Mouse (Mus musculus): ENCODE measurements around the gene Tmco1. TPM values are rescaled to one million over a fixed set of nuclear protein-coding genes. Genes with fewer than 3 reads are reported as not detected.
"Not testable (repeated sequence)": the region's sequence is repeated elsewhere in the genome, so short reads cannot be mapped to it uniquely, and the experiment has no call there.

The Tmco1 gene
- total RNA-seq, 1 experiment from 2014 or later = 39.8 TPM

DNA sequence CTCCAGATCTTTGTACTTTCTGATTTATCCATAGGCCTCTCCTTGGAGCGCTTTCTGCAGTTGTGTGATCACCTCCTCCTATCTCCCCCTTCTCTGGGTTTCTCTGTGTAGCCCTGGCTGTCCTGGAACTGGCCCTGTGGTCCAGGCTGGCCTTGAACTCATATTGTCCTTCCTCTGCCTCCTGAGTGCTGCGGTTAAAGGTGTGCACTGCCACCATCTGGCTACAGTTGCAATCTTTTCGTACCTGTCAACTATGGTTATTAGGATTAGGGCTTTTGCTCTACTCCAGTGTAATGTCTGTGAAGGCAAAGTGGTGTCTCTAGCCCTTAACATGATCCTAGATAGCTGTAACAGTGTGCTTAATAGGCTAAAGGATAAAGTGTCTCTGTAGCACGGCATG lies 5.0 kb downstream of the Tmco1 start:
- no peak for ATAC-seq (ENCODE audit: extremely low read depth, insufficient number of reproducible peaks, low FRiP score, poor library complexity, severe bottlenecking)

DNA sequence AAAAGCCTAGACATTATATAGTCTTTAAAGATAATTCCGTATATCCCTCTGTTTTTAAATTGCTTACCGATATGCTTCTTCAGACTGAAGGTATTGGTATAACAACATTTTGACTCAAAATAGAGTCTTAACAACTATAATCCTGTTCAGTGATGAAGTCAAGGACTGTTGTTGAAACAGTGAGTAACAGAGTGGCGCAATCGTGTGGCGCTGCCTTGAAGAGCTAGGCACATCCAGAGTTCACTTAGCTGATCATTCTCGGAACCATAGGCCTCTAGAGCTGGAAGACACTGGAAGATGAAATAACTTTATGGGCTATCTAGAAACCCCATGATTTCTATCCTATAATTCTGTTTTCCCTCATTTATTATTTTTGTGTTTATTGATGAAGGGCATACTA lies 13.5 kb downstream of the Tmco1 start:
- no peak for ATAC-seq (ENCODE audit: extremely low read depth, insufficient number of reproducible peaks, low FRiP score, poor library complexity, severe bottlenecking)

DNA sequence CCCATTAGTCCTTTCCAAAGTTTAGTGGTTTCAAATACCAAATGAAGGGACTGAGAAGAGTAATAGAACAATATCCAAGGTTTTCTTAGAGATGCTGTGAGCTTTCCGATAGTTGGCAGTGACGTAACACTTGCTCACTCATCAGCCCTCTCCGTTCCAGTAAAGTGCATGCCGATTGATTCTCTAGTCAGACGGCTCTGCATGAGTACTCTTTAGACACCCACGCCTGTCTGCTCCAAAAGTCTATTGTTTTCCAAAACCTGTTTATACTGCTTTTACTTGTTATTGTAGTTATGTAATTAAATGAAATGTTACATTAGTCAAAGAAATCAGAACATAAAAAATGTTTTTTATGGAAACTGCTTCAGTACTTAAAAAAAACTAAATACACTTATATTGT lies 20.6 kb downstream of the Tmco1 start:
- no peak for ATAC-seq (ENCODE audit: extremely low read depth, insufficient number of reproducible peaks, low FRiP score, poor library complexity, severe bottlenecking)

DNA sequence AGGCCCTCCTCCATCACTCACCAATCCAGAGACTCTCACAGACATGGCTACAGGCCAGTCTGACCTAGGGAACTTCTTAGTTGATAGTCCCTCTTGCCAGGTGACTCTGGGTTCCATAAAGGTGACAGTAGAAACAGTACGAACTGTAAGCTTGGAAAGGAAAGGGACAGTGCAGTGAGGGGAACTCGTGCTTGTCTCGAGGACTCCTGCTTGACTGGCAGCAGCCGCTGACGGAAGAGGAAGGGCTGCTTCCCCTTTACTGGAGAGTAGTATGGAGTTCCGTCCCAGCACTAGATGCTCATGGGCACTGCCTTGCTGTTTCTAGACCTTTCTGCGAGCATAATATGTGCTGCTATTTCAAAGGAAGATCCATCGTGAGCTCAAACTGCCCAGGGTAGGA lies 22.9 kb downstream of the Tmco1 start:
- peak; percentile 64 for ATAC-seq (ENCODE audit: extremely low read depth, insufficient number of reproducible peaks, low FRiP score, poor library complexity, severe bottlenecking)

DNA sequence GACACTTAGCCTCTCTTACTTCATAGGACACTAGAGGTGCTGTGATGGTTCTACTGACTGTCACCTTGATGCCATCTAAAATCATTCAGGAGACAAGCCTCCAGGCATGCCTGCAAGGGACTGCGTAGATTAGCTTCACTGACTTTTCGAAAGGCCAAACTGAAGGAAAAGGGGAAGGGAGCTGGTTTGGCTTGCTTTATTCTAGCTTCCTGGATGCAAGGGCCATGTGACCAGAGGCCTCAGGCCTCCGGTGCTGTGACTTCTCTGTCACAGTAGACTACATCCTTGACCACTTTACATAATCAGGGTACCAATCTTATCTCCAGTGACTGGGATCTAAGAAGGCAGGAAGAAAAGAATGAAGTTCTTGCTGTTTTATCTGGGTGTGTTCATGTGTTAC lies 28.2 kb downstream of the Tmco1 start:
- no peak for ATAC-seq (ENCODE audit: extremely low read depth, insufficient number of reproducible peaks, low FRiP score, poor library complexity, severe bottlenecking)

DNA sequence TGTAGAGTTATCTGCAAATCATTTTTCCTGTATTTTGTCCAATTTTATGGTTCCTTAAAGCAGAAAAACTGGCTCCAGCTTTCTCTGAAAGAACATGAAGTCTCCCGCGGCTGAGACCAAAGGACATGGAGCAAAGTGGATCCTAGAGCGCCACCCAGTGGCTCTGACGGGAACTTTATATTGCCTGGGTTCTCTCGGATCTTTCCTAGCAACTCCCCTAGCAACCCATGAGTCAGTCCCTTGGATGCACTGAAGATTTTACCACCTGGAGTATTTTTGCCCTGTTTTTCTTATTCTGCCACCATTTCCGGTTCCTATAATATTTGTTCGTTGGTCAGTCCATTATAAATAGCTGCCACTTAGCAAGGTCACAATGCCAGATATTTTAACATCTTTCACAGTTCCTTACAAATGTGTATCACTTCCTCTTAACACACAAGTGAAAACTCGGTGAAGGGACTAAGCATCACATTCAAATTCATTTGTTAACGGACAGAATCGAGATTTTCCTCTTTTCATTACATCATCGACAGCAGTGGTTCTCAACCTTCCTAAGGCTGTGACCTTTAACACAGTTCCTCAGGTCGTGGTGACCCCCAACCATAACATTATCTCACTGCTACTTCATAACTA lies 29.4 kb downstream of the Tmco1 start:
- peak; percentile 82 for ATAC-seq (ENCODE audit: extremely low read depth, insufficient number of reproducible peaks, low FRiP score, poor library complexity, severe bottlenecking)

DNA sequence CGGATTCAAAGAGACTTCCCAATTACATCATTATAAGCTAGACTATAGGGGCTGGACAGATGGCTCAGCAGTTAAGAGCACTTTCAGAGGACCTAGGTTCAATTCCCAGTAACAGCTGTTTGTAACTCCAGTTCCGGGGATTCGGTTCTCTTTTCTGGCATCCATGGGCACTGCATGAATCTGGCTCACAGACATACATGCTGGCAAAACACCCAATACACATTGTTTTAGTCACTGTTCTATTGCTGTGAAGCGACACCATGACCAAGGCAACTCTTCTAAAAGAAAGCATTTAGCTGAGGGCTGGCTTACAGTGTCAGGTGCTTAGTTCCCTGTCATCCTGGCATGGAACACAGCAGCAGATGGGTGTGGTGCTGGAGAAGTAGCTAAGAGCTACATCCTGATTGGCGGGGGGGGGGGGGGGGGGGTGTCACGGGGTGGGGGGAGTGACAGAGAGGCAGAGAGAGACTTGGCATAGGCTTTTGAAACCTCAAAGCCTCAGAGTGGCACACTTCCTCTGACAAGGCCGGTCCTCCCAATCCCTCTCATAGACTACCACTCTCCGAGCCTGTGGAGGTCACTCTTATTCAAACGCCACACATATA lies 31.1 kb downstream of the Tmco1 start:
- ATAC-seq (ENCODE audit: extremely low read depth, insufficient number of reproducible peaks, low FRiP score, poor library complexity, severe bottlenecking) = peak; percentile 26; the same call in 1 of the 2 replicates

DNA sequence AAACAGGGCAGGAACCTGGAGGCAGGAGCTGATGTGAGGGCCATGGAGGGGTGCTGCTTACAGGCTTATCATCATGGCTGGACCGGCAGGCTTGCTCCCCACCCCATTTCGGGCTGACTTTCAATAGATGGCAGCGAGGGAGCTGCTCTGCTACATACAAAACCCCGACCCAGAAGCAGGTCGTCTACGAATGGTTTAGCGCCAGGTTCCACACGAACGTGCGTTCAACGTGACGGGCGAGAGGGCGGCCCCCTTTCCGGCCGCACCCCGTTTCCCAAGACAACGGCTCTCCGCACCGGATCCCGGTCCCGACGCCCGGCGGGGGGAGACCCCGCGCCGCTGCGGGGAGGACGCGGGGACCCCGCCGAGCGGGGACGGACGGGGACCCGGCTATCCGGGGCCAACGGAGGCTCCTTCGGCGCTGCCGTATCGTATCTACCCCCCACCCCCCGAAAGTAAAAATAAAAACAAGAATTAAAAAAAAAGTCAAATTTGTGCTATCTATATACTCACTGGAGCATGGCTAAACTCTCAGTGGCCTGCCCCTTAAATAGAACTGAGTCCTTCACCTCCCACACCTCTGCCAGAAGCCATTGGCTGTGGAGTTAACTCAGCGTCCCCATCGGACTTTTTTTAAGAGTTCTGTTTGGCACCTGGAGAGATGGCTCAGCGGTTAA lies 32.1 kb downstream of the Tmco1 start:
- ATAC-seq (ENCODE audit: extremely low read depth, insufficient number of reproducible peaks, low FRiP score, poor library complexity, severe bottlenecking) = peak; percentile 23; the same call in 1 of the 2 replicates

DNA sequence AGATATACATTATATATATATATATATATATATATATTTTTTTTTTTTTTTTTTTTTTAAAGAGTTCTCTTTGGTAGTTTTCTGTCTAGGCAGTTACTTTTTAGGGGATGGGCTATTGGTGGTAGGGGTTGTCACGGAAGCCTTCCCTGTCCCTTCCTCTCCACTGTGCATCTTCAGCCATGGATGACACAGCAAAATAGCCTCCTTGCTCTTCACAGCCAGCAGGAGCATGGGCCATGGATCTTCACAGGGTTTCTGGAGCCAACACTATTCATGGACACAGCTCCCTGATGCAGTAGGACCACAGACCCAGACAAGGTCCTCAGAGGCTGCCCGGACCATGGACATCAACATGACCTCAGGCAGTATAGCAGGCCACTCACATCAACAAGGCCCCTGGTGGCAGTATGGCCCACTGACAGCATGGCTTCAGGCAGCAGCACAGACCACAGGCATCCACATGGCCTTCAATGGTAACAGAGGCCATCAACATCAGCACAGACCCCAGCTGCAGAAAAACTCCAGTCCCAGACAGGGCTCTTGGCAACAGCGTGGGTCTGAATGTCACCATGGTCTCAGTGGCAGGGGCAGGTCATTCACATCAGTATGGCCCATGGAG lies 32.8 kb downstream of the Tmco1 start:
- no peak for ATAC-seq (ENCODE audit: extremely low read depth, insufficient number of reproducible peaks, low FRiP score, poor library complexity, severe bottlenecking)

DNA sequence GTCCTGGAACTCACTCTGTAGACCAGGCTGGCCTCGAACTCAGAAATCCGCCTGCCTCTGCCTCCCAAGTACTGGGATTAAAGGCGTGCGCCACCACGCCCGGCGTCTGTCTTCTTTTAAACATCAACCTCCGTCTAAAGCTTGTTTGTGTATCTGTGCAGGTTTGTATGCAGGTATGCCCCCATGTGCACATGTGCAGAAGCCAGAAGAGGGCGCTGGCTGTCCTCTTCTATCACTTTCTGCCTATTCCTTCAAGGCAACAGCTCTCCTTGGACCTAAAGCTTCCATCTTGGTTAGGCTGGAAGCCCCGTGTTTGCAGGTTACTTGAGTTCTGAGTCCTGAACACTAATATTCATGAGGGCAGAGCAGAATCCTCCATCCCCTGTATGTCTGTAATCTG lies 34.7 kb downstream of the Tmco1 start:
- ATAC-seq (ENCODE audit: extremely low read depth, insufficient number of reproducible peaks, low FRiP score, poor library complexity, severe bottlenecking) = no peak

DNA sequence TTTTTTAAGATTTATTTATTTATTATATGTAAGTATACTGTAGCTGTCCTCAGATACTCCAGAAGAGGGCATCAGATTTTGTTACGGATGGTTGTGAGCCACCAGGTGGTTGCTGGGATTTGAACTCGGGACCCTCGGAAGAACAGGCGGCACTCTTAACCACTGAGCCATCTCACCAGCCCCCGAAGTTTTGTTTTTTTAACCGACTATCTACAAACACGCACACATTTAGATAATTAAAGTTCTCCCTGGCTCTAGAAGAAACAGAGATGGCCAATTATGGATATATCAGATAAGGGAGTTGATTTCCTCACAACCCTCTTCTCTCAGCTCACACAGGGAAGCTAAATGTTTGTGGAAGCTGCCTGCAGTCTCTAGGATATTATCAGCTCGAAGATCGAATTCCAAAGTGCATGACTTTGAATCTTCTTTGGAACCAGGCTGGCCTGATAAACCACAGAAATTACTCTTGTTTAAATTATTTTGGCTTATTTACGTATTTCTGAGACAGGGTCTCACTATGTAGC lies 37.9 kb downstream of the Tmco1 start:
- not testable (repeated sequence) for ATAC-seq (ENCODE audit: extremely low read depth, insufficient number of reproducible peaks, low FRiP score, poor library complexity, severe bottlenecking)

DNA sequence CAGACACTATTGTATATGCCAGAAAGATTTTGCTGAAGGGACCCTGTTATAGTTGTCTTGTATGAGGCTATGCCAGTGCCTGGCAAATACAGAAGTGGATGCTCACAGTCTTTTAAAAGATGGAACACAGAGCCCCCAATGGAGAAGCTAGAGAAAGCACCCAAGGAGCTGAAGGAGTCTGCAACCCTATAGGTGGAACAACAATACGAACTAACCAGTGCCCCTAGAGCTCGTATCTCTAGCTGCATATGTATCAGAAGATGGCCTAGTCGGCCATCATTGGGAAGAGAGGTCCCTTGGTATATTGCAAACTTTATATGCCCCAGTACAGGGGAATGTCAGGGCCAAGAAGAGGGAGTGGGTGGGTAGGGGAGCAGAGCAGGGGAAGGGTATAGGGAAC lies 41.0 kb downstream of the Tmco1 start:
- ATAC-seq (ENCODE audit: extremely low read depth, insufficient number of reproducible peaks, low FRiP score, poor library complexity, severe bottlenecking) = not testable (repeated sequence)

DNA sequence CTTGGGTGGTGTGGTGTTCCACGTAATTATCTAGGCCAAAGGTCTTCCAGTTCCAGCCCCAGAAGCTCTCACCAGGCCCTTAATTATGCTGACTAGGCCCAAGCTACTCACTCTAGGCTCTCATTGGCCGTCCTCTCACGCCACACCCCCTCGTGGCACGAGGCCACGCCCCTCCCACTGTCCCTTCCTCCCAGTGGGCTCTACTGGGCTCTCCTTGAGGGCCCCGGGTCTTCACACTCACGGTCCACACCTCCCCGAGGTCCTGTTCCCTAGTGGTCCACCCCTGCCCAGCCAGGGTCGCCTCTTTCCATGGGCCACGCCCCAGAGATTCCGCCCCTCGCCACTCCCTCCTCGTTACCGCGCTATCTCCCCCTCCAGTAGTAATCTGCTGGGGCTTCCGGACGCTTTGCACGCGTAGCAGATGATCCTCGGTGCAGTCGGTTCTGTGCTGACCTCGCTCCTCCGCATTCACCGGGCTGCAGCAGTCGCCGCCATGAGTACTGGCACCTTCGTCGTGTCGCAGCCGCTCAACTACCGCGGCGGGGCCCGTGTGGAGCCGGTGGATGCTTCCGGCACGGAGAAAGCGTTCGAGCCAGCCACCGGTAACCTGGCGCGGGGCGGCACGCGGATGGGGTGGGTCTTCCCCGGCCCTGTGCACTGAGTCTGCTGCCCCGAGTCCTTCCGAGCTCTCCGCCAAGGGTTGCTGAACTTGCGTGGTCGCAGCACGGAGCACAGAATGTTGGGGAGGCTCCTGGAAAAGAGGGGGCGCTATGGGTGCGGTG lies 41.8 kb downstream of the Tmco1 start, which contains the start of gene Aldh9a1:
Gene Aldh9a1, plus strand, starts transcription at position 177 of the 782 bp plus-strand sequence.
- peak; percentile 96 for ATAC-seq (ENCODE audit: extremely low read depth, insufficient number of reproducible peaks, low FRiP score, poor library complexity, severe bottlenecking)

DNA sequence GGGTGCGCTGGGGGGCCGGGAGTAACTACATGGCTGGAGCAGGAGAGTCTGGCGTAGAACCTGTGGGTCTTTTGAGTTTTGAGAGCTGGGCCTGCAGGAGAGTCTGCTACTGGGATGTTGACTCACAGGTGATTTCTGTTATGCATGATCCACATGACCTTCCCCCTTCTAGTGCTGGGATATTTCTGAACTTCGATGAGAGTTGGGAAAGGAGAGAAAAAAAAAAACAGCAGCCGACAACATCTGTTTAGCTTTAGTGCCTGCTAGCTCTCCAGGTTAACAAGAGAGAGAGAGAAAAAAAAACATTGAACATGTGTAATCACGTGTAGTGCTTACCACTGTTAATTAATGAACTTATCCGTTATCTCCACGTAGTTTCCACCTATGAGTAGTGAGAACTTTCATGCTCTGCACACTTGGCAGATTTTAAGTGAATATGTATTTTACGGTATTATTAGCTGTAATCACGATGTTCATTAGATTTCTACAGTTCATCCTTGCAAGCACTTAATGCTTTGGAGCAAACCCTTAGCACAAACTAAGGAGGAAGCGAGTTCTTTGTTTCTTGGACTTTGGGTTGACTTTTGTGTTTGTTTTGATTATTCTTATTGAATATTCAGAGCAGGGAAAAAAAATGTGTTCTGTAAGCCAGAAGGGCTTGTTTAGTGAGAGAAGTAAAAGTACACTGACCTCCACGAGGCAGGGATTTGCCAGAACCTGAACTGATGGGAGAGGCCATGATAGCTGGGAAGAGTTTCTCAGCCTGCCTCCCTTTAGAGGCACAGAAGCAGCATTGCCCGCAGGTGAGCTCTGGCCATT lies 42.6 kb downstream of the Tmco1 start:
- no peak for ATAC-seq (ENCODE audit: extremely low read depth, insufficient number of reproducible peaks, low FRiP score, poor library complexity, severe bottlenecking)

DNA sequence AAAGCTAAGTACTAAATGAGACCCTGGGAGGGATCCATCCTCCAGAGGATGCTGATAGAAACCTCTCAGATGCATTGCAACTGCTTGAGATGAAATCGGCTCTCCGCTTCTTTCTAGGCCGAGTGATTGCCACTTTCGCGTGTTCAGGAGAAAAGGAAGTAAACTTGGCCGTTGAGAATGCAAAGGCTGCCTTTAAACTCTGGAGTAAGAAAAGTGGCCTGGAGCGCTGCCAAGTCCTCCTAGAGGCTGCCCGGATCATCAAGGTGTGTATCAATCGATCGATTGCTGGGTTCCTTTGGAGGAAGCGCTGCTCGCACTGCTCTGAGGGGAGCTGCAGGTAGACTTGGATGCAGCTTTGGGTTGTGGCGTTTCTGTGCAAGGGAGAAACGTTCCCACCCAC lies 44.2 kb downstream of the Tmco1 start:
- ATAC-seq (ENCODE audit: extremely low read depth, insufficient number of reproducible peaks, low FRiP score, poor library complexity, severe bottlenecking) = no peak

DNA sequence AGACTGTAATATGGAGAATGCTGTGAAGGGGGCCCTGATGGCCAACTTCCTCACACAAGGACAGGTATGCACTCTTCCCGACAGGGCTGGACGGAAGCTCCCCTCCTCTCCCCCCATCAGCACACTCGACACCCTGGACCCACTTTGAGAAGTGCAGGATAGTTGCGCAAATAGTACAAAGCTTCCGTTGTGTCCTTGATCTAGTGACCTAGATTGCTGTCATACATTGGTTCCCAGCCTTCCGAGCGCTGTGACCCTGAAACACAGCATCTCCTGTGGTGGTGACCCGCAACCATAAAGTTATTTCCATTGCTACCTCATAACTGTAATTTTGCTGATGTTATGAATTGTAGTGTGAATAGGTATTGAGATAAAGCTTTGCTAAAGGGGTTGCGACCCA lies 49.2 kb downstream of the Tmco1 start:
- no peak for ATAC-seq (ENCODE audit: extremely low read depth, insufficient number of reproducible peaks, low FRiP score, poor library complexity, severe bottlenecking)

DNA sequence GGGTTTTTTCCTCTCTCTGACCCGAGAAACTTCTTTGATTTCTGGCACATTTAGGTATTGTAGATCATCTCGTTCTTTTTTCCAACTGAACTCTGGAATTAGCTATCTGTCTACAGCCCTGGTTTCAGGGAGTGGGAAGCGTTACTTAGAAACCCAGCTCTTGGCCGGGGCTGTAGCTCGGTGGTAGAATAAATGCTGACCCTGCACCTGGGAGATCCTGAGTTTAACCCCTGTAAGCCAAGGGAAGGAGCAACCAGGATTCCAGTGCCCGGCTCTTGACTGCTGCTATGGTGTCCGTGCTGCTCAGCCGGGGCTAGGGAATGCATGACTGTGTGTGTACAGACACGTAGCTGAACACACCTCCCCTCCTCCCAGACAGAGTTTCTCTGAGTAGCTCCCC lies 50.6 kb downstream of the Tmco1 start:
- ATAC-seq (ENCODE audit: extremely low read depth, insufficient number of reproducible peaks, low FRiP score, poor library complexity, severe bottlenecking) = no peak

DNA sequence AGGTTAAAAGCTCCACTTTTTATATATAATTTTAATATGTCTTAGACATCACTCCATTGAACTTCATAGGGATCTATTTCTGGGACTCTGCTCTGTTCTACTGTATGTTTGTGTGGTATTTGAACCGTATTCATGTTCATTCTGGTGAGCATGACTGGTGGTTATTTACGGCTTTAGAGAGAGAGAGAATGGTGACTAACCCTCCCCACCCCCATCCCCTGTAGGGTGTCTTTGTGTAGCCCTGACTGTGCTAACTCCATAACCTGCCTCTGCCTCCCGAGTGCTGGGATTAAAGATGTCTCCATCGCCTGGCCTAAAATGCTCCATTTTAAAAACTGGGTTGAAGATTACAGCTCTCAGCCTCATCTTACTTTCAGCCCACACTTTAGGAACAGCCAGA lies 52.1 kb downstream of the Tmco1 start:
- ATAC-seq (ENCODE audit: extremely low read depth, insufficient number of reproducible peaks, low FRiP score, poor library complexity, severe bottlenecking) = no peak
